Mouse (Mus musculus): ENCODE data around the gene Rbfox3.

GRCm38 (mm10) chr11:118604206-118604605 lies 307.2 kb downstream of the Rbfox3 start:
- TF ChIP-seq POLR2A (IDR thresholded peaks at IDR 0.05; ENCODE audit: borderline replicate concordance, low read depth, low read length) (no peak), CTCF (IDR thresholded peaks at IDR 0.05; ENCODE audit: low read depth, low read length) (no peak)

Measured in bone marrow macrophage, adult 2 months (primary cell).